Mouse (Mus musculus) C2C12 (cell line): ENCODE data around the gene Dbn1. TPM values are rescaled to one million over a fixed set of nuclear protein-coding genes. Genes with fewer than 3 reads are reported as not detected.

ENCODE experiments used
- H3K27me3 ChIP-seq: one replicate; pipeline ENCODE4 v1.6.1; 2011; ENCODE audit not compliant: control insufficient read depth, insufficient read depth, insufficient read length
- H3K36me3 ChIP-seq: one replicate; pipeline ENCODE4 v1.6.1; 2011; ENCODE audit not compliant: control insufficient read depth, insufficient read depth
- H3K4me3 ChIP-seq: one replicate; pipeline ENCODE4 v1.5.1; 2011; ENCODE audit warnings: mild to moderate bottlenecking, control low read depth; ENCODE audit not compliant: poor library complexity, insufficient read depth, severe bottlenecking
- H3K79me2 ChIP-seq: one replicate; pipeline ENCODE4 v1.6.1; 2011; ENCODE audit not compliant: control insufficient read depth, insufficient read depth
- H3K79me3 ChIP-seq: one replicate; pipeline ENCODE4 v1.6.1; 2011; ENCODE audit warnings: low read depth, control low read depth
- H3ac ChIP-seq: one replicate; pipeline ENCODE3; 2011; ENCODE audit warnings: low read depth; ENCODE audit not compliant: control insufficient read depth, insufficient read length
- CEBPB ChIP-seq: IDR thresholded peaks from one replicate; pipeline ENCODE4 v1.6.1; 2011; ENCODE audit warnings: low read depth, mild to moderate bottlenecking, control low read depth, moderate library complexity
- CTCF ChIP-seq: IDR thresholded peaks from one replicate; pipeline ENCODE4 v1.5.1; 2011; ENCODE audit not compliant: control insufficient read depth, insufficient read depth, insufficient read length
- FOSL1 ChIP-seq: IDR thresholded peaks from one replicate; pipeline ENCODE4 v1.8.0; 2011; ENCODE audit warnings: mild to moderate bottlenecking, low read length; ENCODE audit not compliant: poor library complexity, insufficient read depth, severe bottlenecking
- MAX ChIP-seq: IDR thresholded peaks from one replicate; pipeline ENCODE4 v1.6.1; 2011; ENCODE audit warnings: mild to moderate bottlenecking, control low read depth
- MYOD1 ChIP-seq: IDR thresholded peaks from one replicate; pipeline ENCODE4 v1.6.1; 2011; ENCODE audit warnings: low read depth; ENCODE audit not compliant: control insufficient read depth, insufficient read length
- MYOG ChIP-seq: IDR thresholded peaks from one replicate; pipeline ENCODE4 v1.6.1; 2011; ENCODE audit not compliant: control insufficient read depth, insufficient read length; ENCODE audit errors: extremely low read depth
- USF1 ChIP-seq: IDR thresholded peaks from one replicate; pipeline ENCODE4 v1.6.1; 2011; ENCODE audit warnings: low read depth, mild to moderate bottlenecking, control low read depth, moderate library complexity
- microRNA-seq: library from miRNA; unstranded; fragments of <30 nt; microRNA quantifications from one replicate; pipeline ENCODE4, GENCODE M21; 2019; ENCODE audit warnings: borderline microRNAs expressed
- polyA plus RNA-seq: library from polyadenylated mRNA; unstranded; fragments of >200 nt; fragmentation: generic; extraction: Trizol; gene quantifications from one replicate; pipeline ENCODE4 v1.2.1, GENCODE M21; 2012; ENCODE audit warnings: missing spikeins

Gene Dbn1
- polyA plus RNA-seq, 1 experiment, result 87.7 TPM

- H3K4me3 ChIP-seq, result no peak overlapping the region
- H3ac ChIP-seq, result no peak overlapping the region
- peaks cover 4% of the 10 kb centered on the region for H3K27me3 ChIP-seq
- H3K36me3 ChIP-seq, result no peaks in the 10 kb centered on the region
- no peaks in the 10 kb centered on the region for H3K79me2 ChIP-seq
- no peaks in the 10 kb centered on the region for H3K79me3 ChIP-seq
- TF ChIP-seq MYOD1 (no peak), USF1 (no peak), CTCF (no peak), MAX (no peak), CEBPB (no peak), FOSL1 (no peak), MYOG (no peak)
Observed at GRCm38 (mm10) chr13:55429226-55429888, 58.6 kb downstream of the Dbn1 start.

GRCm38 (mm10) chr13:55426613-55427012 lies 61.3 kb downstream of the Dbn1 start, which contains the start of gene F12:
Gene F12 (minus strand): TSS chr13:55426793.
- H3K4me3 ChIP-seq, result no peak within 1 kb of the TSS
- H3ac ChIP-seq, result no peak within 1 kb of the TSS
- H3K36me3 ChIP-seq, result no peaks in the 10 kb centered on the region
- peaks cover 7% of the 10 kb centered on the region for H3K27me3 ChIP-seq
- TF ChIP-seq MYOD1, result no peak
- no peak for TF ChIP-seq FOSL1
- no peaks in the 10 kb centered on the region for H3K79me2 ChIP-seq
- no peaks in the 10 kb centered on the region for H3K79me3 ChIP-seq

Small RNA genes lying within 50 kb of the gene (microRNA-seq; reads per million reads assigned to microRNA genes)
- gene Mir6943 (1.00 reads per million, percentile 22 among the genes with 10 or more reads in this experiment), gene Mir6944 (10.8 reads per million, percentile 60 among the genes with 10 or more reads in this experiment), gene Mir6945 (4.8 reads per million, percentile 51 among the genes with 10 or more reads in this experiment)

Other genes starting within 250 kb of the Dbn1 start
- 499 TPM for gene Prelid1, start 167.6 kb downstream of the Dbn1 start, polyA plus RNA-seq
- gene Rab24, start 166.2 kb downstream of the Dbn1 start, polyA plus RNA-seq, result 54.3 TPM
- 49.8 TPM for gene Mxd3, start 158.3 kb downstream of the Dbn1 start, polyA plus RNA-seq
- gene Lman2, start 125.3 kb downstream of the Dbn1 start, polyA plus RNA-seq, result 81.4 TPM
- gene Rgs14, start 118.4 kb downstream of the Dbn1 start, polyA plus RNA-seq, result 0.08 TPM
- gene Slc34a1, start 89.9 kb downstream of the Dbn1 start, polyA plus RNA-seq, result not detected
- gene Pfn3, start 72.9 kb downstream of the Dbn1 start, polyA plus RNA-seq, result not detected
- gene F12, start 61.3 kb downstream of the Dbn1 start, polyA plus RNA-seq, result not detected
- 81.9 TPM for gene Grk6, start 43.0 kb downstream of the Dbn1 start, polyA plus RNA-seq
- 10.8 TPM for gene Prr7, start 23.8 kb downstream of the Dbn1 start, polyA plus RNA-seq
- gene Pdlim7, start 25.6 kb upstream of the Dbn1 start, polyA plus RNA-seq, result 344 TPM
- 0.83 TPM for gene Dok3, start 41.2 kb upstream of the Dbn1 start, polyA plus RNA-seq
- 65.4 TPM for gene Ddx41, start 48.5 kb upstream of the Dbn1 start, polyA plus RNA-seq
- 15.9 TPM for gene Fam193b, start 83.0 kb upstream of the Dbn1 start, polyA plus RNA-seq
- gene Tmed9, start 85.6 kb upstream of the Dbn1 start, polyA plus RNA-seq, result 191 TPM
- gene B4galt7, start 111.8 kb upstream of the Dbn1 start, polyA plus RNA-seq, result 16.1 TPM
- gene Caml, start 134.9 kb upstream of the Dbn1 start, polyA plus RNA-seq, result 32.1 TPM
- 15.2 TPM for gene Ddx46, start 146.9 kb upstream of the Dbn1 start, polyA plus RNA-seq
- gene B230219D22Rik, start 205.0 kb upstream of the Dbn1 start, polyA plus RNA-seq, result 15.8 TPM
- 34.8 TPM for gene Txndc15, start 226.5 kb upstream of the Dbn1 start, polyA plus RNA-seq
- 41.0 TPM for gene Pcbd2, start 239.3 kb upstream of the Dbn1 start, polyA plus RNA-seq